Comparison of ENCODE assay signal across 7 mouse cellular contexts in the genomic region with DNA sequence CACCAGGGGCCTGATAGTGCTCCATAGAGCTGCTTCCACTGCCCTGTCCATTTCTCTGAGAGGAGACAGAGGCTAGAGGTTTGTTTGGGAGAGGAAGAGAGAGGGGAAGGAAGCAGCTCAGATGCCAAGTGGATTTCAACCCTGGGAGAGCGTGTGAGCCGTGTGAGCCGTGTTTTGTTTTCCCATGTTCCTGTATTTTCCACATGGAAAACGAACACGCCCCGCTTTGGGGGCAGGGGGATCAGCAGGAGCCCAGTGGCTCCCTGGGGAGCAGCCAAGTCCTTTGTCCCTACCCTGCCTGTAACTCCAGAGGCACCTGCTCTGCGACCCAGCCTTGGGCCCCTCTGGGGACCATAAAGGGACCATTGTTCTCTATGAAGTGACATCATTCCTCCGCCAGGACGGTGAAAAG. TPM values are rescaled to one million over a fixed set of nuclear protein-coding genes. Genes with fewer than 3 reads are reported as not detected.
DNase-seq lines count a peak whose midpoint lies in the region; ATAC-seq and TF ChIP-seq lines count a peak whose summit lies in the region.

No protein-coding gene starts in this region.

- DNase-seq in embryonic facial prominence, embryonic 10.5 days (ENCODE audit: low spot score) = peak; percentile 63
- peak; percentile 73 to 86 for DNase-seq in heart, adult 2 months
- DNase-seq in kidney, adult 18-20 months = peak; percentile 46
- no peak for DNase-seq in layer of hippocampus, adult 8-10 months (ENCODE audit: low spot score in 2 of 2)
- no peak for DNase-seq in frontal cortex, postnatal 36 days (ENCODE audit: low spot score in 2 of 2)

- 0 out of 2 replicates have a peak, but pooled peaks have one; percentile 18 for TF ChIP-seq CTCF in heart, adult 2 months (IDR thresholded peaks at IDR 0.05)
- TF ChIP-seq CTCF in small intestine, adult 2 months (IDR thresholded peaks at IDR 0.05; ENCODE audit: extremely low read depth, insufficient read length, insufficient replicate concordance, low read depth, low read length) = no peak

- H3K79me2 ChIP-seq in heart, adult 2 months (replicated peaks; ENCODE audit: control insufficient read depth, insufficient read depth, low read length) = peaks cover 8% of the 10 kb centered on the region

- no peak overlapping the region; the same call in 1 of the 2 replicates for H3K4me2 ChIP-seq in lung, embryonic 16.5 days (ENCODE audit: low read depth, low read length)

- peak; percentile 87 for ATAC-seq in lung, embryonic 16.5 days (ENCODE audit: low read depth)

- H3K4me1 ChIP-seq in embryonic facial prominence, embryonic 10.5 days = peaks cover 50% of the 10 kb centered on the region
- H3K4me1 ChIP-seq in heart, adult 2 months (ENCODE audit: control insufficient read depth, insufficient read depth, low read length) = peaks cover 44% of the 10 kb centered on the region
- H3K4me1 ChIP-seq in lung, embryonic 16.5 days (replicated peaks; ENCODE audit: control insufficient read depth, insufficient read depth, low read length) = peaks cover 17% of the 10 kb centered on the region; the same call in 1 of the 2 replicates
- H3K4me1 ChIP-seq in small intestine, adult 2 months (ENCODE audit: control insufficient read depth, insufficient read depth, insufficient read length, low read length) = peaks cover 27% of the 10 kb centered on the region

- no peaks in the 10 kb centered on the region for H3K9me3 ChIP-seq in embryonic facial prominence, embryonic 10.5 days
- no peaks in the 10 kb centered on the region for H3K9me3 ChIP-seq in lung, embryonic 16.5 days (ENCODE audit: control insufficient read depth, low read length)

- H3K27me3 ChIP-seq in embryonic facial prominence, embryonic 10.5 days (replicated peaks; ENCODE audit: low read depth, poor library complexity, severe bottlenecking) = peaks cover 28% of the 10 kb centered on the region
- H3K27me3 ChIP-seq in heart, adult 2 months (ENCODE audit: control insufficient read depth, insufficient read depth, low read length) = no peaks in the 10 kb centered on the region
- H3K27me3 ChIP-seq in lung, embryonic 16.5 days (ENCODE audit: control insufficient read depth, insufficient read depth, low read depth, low read length) = no peaks in the 10 kb centered on the region; the same call in 1 of the 2 replicates
- H3K27me3 ChIP-seq in small intestine, adult 2 months (ENCODE audit: control insufficient read depth, insufficient read depth, low read length) = no peaks in the 10 kb centered on the region

- no peak overlapping the region for H3K4me3 ChIP-seq in embryonic facial prominence, embryonic 10.5 days
- no peak overlapping the region for H3K4me3 ChIP-seq in heart, adult 2 months
- no peak overlapping the region for H3K4me3 ChIP-seq in lung, embryonic 16.5 days (ENCODE audit: low read length)
- H3K4me3 ChIP-seq in small intestine, adult 2 months (ENCODE audit: low read depth, low read length) = no peak overlapping the region

- H3K36me3 ChIP-seq in embryonic facial prominence, embryonic 10.5 days (replicated peaks) = no peaks in the 10 kb centered on the region
- no peaks in the 10 kb centered on the region for H3K36me3 ChIP-seq in heart, adult 2 months (ENCODE audit: control insufficient read depth, insufficient read depth, low read length)
- no peaks in the 10 kb centered on the region for H3K36me3 ChIP-seq in lung, embryonic 16.5 days (ENCODE audit: control insufficient read depth, insufficient read depth, low read length)
- peaks cover 15% of the 10 kb centered on the region for H3K36me3 ChIP-seq in small intestine, adult 2 months (ENCODE audit: control insufficient read depth, insufficient read depth, low read length)

- intact Hi-C loops in heart, adult 2 months (cut with DNase I) = loop anchor here (2.0 kb wide), 1 partner anchor 78 kb away; no protein-coding TSS in a partner anchor

- peak overlapping the region; percentile 89 for H3K27ac ChIP-seq in embryonic facial prominence, embryonic 10.5 days (replicated peaks)
- peak overlapping the region; percentile 88 for H3K27ac ChIP-seq in heart, adult 2 months
- H3K27ac ChIP-seq in lung, embryonic 16.5 days (ENCODE audit: low read length) = peak overlapping the region; percentile 97
- H3K27ac ChIP-seq in small intestine, adult 2 months (ENCODE audit: insufficient read depth, low read depth, low read length) = peak overlapping the region; percentile 88

- H3K9ac ChIP-seq in heart, adult 2 months (ENCODE audit: low read depth, low read length) = 0 out of 2 replicates have a peak overlapping the region, but pooled peaks have one; percentile 22
- H3K9ac ChIP-seq in lung, embryonic 16.5 days (ENCODE audit: low read length) = peak overlapping the region; percentile 41

- TF ChIP-seq POLR2A in heart, adult 2 months (IDR thresholded peaks at IDR 0.05; ENCODE audit: insufficient read depth, low read depth, low read length) = peak; percentile 23; the same call in 1 of the 2 replicates
- no peak for TF ChIP-seq POLR2A in small intestine, adult 2 months (IDR thresholded peaks at IDR 0.05; ENCODE audit: low read depth, low read length)

- 18% methylated on average over 9 of the region's 9 CpGs for WGBS in embryonic facial prominence, embryonic 10.5 days
- WGBS in heart, adult 2 months = 21% methylated on average over 9 of the region's 9 CpGs
- 37% methylated on average over 9 of the region's 9 CpGs for WGBS in lung, embryonic 16.5 days
- WGBS in small intestine, adult 2 months = 24% methylated on average over 9 of the region's 9 CpGs

- no peak for TF ChIP-seq EP300 in heart, adult 2 months (IDR thresholded peaks at IDR 0.05; ENCODE audit: insufficient read depth, low read depth, low read length)

RNA-seq across cellular contexts. Expression of gene Crybb3, which starts 51.7 kb away (rescaled TPM):
- polyA plus RNA-seq in embryonic facial prominence, embryonic 10.5 days (2016; fragmentation: Nextera tagmentation; extraction: Ambion mirVana) = 0.97 and 1.0 TPM in 2 replicates
- 1 to 10 TPM in 1 of 2 experiments, under 1 TPM in 1; 0.68 to 1.5 TPM for total RNA-seq in heart, adult 2 months (2021)
- polyA plus RNA-seq in heart, adult 2 months (2012; rRNA removed) = 2.6 and 4.2 TPM in 2 replicates
- 1.0 and 1.4 TPM in 2 replicates for polyA plus RNA-seq in lung, embryonic 16.5 days (2015; fragmentation: Nextera tagmentation; extraction: Ambion mirVana)
- polyA plus RNA-seq in small intestine, adult 2 months (2012; rRNA removed) = 2.7 and 21.0 TPM in 2 replicates
- 1 to 10 TPM; 1.7 to 3.1 (median 2.0) TPM for total RNA-seq in layer of hippocampus, adult 8-10 months (2022)

Comparison
In these comparisons a context has a peak if more than half of its experiments do, and no peak if none do; other contexts are left out.
1. DNase-seq: peak in embryonic facial prominence, embryonic 10.5 days (single experiment), heart, adult 2 months (2 of 2) and kidney, adult 18-20 months (single experiment); none in layer of hippocampus, adult 8-10 months (0 of 2) and frontal cortex, postnatal 36 days (0 of 2).
2. Peak in every context shown above with its lines, with median percentiles within 50 percentile points of each other: H3K27ac ChIP-seq.